Mouse (Mus musculus) ES-Bruce4 (cell line): ENCODE data around the gene Zbtb39.

ENCODE experiments used
- CTCF ChIP-seq: IDR thresholded peaks from one replicate; pipeline ENCODE4 v1.8.1; 2011; ENCODE audit warnings: low read depth, low read length
- EP300 ChIP-seq: IDR thresholded peaks from 2 replicates; pipeline ENCODE4 v1.6.1; 2011; ENCODE audit warnings: low read depth, low read length; ENCODE audit not compliant: insufficient read depth
- POLR2A ChIP-seq: IDR thresholded peaks from one replicate; pipeline ENCODE4 v1.8.1; 2011; ENCODE audit warnings: low read length; ENCODE audit not compliant: insufficient read depth

DNA sequence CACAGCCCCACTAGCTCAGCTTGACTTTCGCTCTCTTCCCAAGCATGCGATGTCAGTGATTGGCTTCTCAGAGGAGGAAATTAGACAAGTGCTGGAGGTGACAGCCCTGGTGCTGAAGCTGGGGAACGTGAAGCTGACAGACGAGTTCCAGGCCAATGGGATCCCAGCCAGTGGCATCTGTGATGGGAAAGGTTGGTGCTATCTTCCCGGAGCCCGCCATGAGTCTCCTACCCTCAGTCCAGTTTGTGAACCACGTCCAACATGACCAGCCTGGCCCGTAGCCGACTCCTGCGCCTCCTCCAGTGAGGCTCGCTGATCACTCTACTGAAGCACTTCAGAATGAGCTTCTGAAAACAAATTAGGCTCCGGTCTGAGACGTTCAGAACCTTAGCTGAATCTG is 29.0 kb upstream of the Zbtb39 start:
- TF ChIP-seq CTCF: no peak
- no peak for TF ChIP-seq POLR2A
- TF ChIP-seq EP300: no peak
